Mouse (Mus musculus) forebrain, embryonic 16.5 days (tissue): ENCODE measurements at regions not wholly inside any gene's neighbourhood (a gene's known extent, or its start where the extent isn't known, plus 50 kb on each side); places are given as distances from the start of the nearest gene placed in this dataset.

Experiments
- ATAC-seq: fragments of 200-750 bp; cut with Nextera tagmentation; 2 replicates; pipeline ENCODE4 v1.8.0; 2017; ENCODE audit warnings: mild to moderate bottlenecking, moderate library complexity
- H3K27ac ChIP-seq: fragments of 300-500 bp; sonication (generic); 2 replicates; pipeline ENCODE4 v1.5.1; 2014; ENCODE audit warnings: low read length, control low read depth
- H3K27me3 ChIP-seq: fragments of 300-500 bp; sonication (generic); replicated peaks from 2 replicates; pipeline ENCODE4 v1.6.1; 2014; ENCODE audit warnings: low read length; ENCODE audit not compliant: control insufficient read depth, insufficient read depth
- H3K36me3 ChIP-seq: fragments of 300-500 bp; sonication (generic); 2 replicates; pipeline ENCODE4 v1.6.1; 2014; ENCODE audit not compliant: control insufficient read depth, insufficient read depth
- H3K4me1 ChIP-seq: fragments of 300-500 bp; sonication (generic); replicated peaks from 2 replicates; pipeline ENCODE4 v1.6.1; 2014; ENCODE audit warnings: low read length; ENCODE audit not compliant: control insufficient read depth, insufficient read depth
- H3K4me2 ChIP-seq: fragments of 300-500 bp; sonication (generic); 2 replicates; pipeline ENCODE4 v1.6.1; 2014; ENCODE audit warnings: mild to moderate bottlenecking, low read length, control low read depth
- H3K4me3 ChIP-seq: fragments of 300-500 bp; sonication (generic); replicated peaks from 2 replicates; pipeline ENCODE4 v1.5.1; 2014; ENCODE audit warnings: mild to moderate bottlenecking, low read length, control low read depth
- H3K9ac ChIP-seq: fragments of 300-500 bp; sonication (generic); replicated peaks from 2 replicates; pipeline ENCODE4 v1.6.1; 2014; ENCODE audit warnings: low read depth, low read length, control low read depth
- H3K9me3 ChIP-seq: fragments of 300-500 bp; sonication (generic); 2 replicates; pipeline ENCODE4 v1.6.1; 2016; ENCODE audit warnings: low read length; ENCODE audit not compliant: control insufficient read depth
- WGBS: fragments of 180-500 bp; shearing (Covaris S2); extraction: QIAGEN DNeasy Blood & Tissue Kit; methylation state at CpG from one replicate; pipeline ENCODE4 v1.1.7; 2014; 5-methylcytosine and 5-hydroxymethylcytosine counted together

GRCm38 (mm10) chr5:119507709-119508108 lies 162.8 kb upstream of the Tbx3 start:
- H3K9me3 ChIP-seq: no peaks in the 10 kb centered on the region
- no peaks in the 10 kb centered on the region for H3K27me3 ChIP-seq
- H3K9ac ChIP-seq: no peak overlapping the region
- no peak overlapping the region for H3K4me2 ChIP-seq
- ATAC-seq: no peak
- no peaks in the 10 kb centered on the region for H3K36me3 ChIP-seq
- H3K4me1 ChIP-seq: no peaks in the 10 kb centered on the region
- H3K27ac ChIP-seq: no peak overlapping the region
- no peak overlapping the region for H3K4me3 ChIP-seq
- WGBS: 79% methylated on average over 14 of the region's 14 CpGs

- peaks cover 2% of the 10 kb centered on the region; the same call in 1 of the 2 replicates for H3K4me1 ChIP-seq
- H3K4me3 ChIP-seq: no peak overlapping the region
- H3K9me3 ChIP-seq: no peaks in the 10 kb centered on the region
- no peak for ATAC-seq
- H3K4me2 ChIP-seq: no peak overlapping the region
- H3K9ac ChIP-seq: no peak overlapping the region
- no peaks in the 10 kb centered on the region for H3K27me3 ChIP-seq
- H3K27ac ChIP-seq: no peak overlapping the region
- 72% methylated on average over 19 of the region's 19 CpGs for WGBS
- no peaks in the 10 kb centered on the region for H3K36me3 ChIP-seq
These were observed 151.8 kb upstream of the Tbx3 start for GRCm38 (mm10) chr5:119518506-119519252.

GRCm38 (mm10) chr5:119524171-119524570 lies 146.3 kb upstream of the Tbx3 start:
- Histone ChIP-seq H3K27ac (no peak overlapping the region), H3K4me2 (no peak overlapping the region), H3K27me3 (no peaks in the 10 kb centered on the region), H3K4me1 (no peaks in the 10 kb centered on the region), H3K9ac (no peak overlapping the region), H3K4me3 (no peak overlapping the region), H3K36me3 (no peaks in the 10 kb centered on the region), H3K9me3 (no peaks in the 10 kb centered on the region)
- no peak for ATAC-seq
- 49% methylated on average over 4 of the region's 4 CpGs for WGBS

GRCm38 (mm10) chr5:119525960-119526359 lies 144.5 kb upstream of the Tbx3 start:
- WGBS: 30% methylated on average over 5 of the region's 5 CpGs
- Histone ChIP-seq H3K27me3 (no peaks in the 10 kb centered on the region), H3K9ac (no peak overlapping the region), H3K36me3 (no peaks in the 10 kb centered on the region), H3K27ac (no peak overlapping the region), H3K9me3 (no peaks in the 10 kb centered on the region), H3K4me3 (no peak overlapping the region), H3K4me1 (peaks cover 5% of the 10 kb centered on the region), H3K4me2 (no peak overlapping the region)
- ATAC-seq: no peak

GRCm38 (mm10) chr5:119530009-119530408 lies 140.5 kb upstream of the Tbx3 start:
- no peaks in the 10 kb centered on the region for H3K36me3 ChIP-seq
- H3K9ac ChIP-seq: no peak overlapping the region
- no peak overlapping the region for H3K27ac ChIP-seq
- H3K9me3 ChIP-seq: no peaks in the 10 kb centered on the region
- no peak overlapping the region for H3K4me2 ChIP-seq
- no peak for ATAC-seq
- H3K27me3 ChIP-seq: no peaks in the 10 kb centered on the region
- 24% methylated on average over 8 of the region's 8 CpGs for WGBS
- H3K4me3 ChIP-seq: no peak overlapping the region
- H3K4me1 ChIP-seq: peaks cover 5% of the 10 kb centered on the region

GRCm38 (mm10) chr5:119534946-119535345 lies 135.5 kb upstream of the Tbx3 start:
- WGBS: 73% methylated on average over 5 of the region's 5 CpGs
- ATAC-seq: no peak

GRCm38 (mm10) chr5:119542836-119543235 lies 127.6 kb upstream of the Tbx3 start:
- H3K4me3 ChIP-seq: no peak overlapping the region
- no peak overlapping the region for H3K4me2 ChIP-seq
- no peaks in the 10 kb centered on the region for H3K27me3 ChIP-seq
- no peak overlapping the region for H3K9ac ChIP-seq
- H3K27ac ChIP-seq: no peak overlapping the region
- no peaks in the 10 kb centered on the region for H3K36me3 ChIP-seq
- 89% methylated on average over 11 of the region's 11 CpGs for WGBS
- ATAC-seq: no peak
- no peaks in the 10 kb centered on the region for H3K4me1 ChIP-seq
- H3K9me3 ChIP-seq: no peaks in the 10 kb centered on the region

More at GRCm38 (mm10) chr5:119534946-119535345, 135.5 kb upstream of the Tbx3 start:
- Histone ChIP-seq H3K4me3 (no peak overlapping the region), H3K36me3 (no peaks in the 10 kb centered on the region), H3K27ac (no peak overlapping the region), H3K4me2 (no peak overlapping the region), H3K9ac (no peak overlapping the region), H3K4me1 (peaks cover 4% of the 10 kb centered on the region), H3K27me3 (no peaks in the 10 kb centered on the region), H3K9me3 (no peaks in the 10 kb centered on the region)

- H3K27me3 ChIP-seq: no peaks in the 10 kb centered on the region
- no peak overlapping the region for H3K4me2 ChIP-seq
- H3K27ac ChIP-seq: no peak overlapping the region
- no peak overlapping the region for H3K9ac ChIP-seq
- H3K4me1 ChIP-seq: no peaks in the 10 kb centered on the region
- H3K4me3 ChIP-seq: no peak overlapping the region
- WGBS: 89% methylated on average over 6 of the region's 6 CpGs
- H3K9me3 ChIP-seq: no peaks in the 10 kb centered on the region
- H3K36me3 ChIP-seq: no peaks in the 10 kb centered on the region
- no peak for ATAC-seq
These were observed 126.8 kb upstream of the Tbx3 start for GRCm38 (mm10) chr5:119543716-119544115.

GRCm38 (mm10) chr5:119544681-119545080 lies 125.8 kb upstream of the Tbx3 start:
- no peak overlapping the region for H3K27ac ChIP-seq
- H3K4me1 ChIP-seq: no peaks in the 10 kb centered on the region
- WGBS: 78% methylated on average over 11 of the region's 11 CpGs
- H3K9ac ChIP-seq: no peak overlapping the region
- no peaks in the 10 kb centered on the region for H3K36me3 ChIP-seq
- ATAC-seq: no peak
- H3K4me2 ChIP-seq: no peak overlapping the region
- H3K9me3 ChIP-seq: no peaks in the 10 kb centered on the region
- no peak overlapping the region for H3K4me3 ChIP-seq
- H3K27me3 ChIP-seq: no peaks in the 10 kb centered on the region

- Histone ChIP-seq H3K27ac (no peak overlapping the region), H3K4me1 (no peaks in the 10 kb centered on the region), H3K4me2 (no peak overlapping the region), H3K9me3 (peaks cover 1% of the 10 kb centered on the region; the same call in 1 of the 2 replicates), H3K4me3 (no peak overlapping the region), H3K27me3 (no peaks in the 10 kb centered on the region), H3K36me3 (no peaks in the 10 kb centered on the region), H3K9ac (no peak overlapping the region)
- no peak for ATAC-seq
- WGBS: 84% methylated on average over 19 of the region's 19 CpGs
These were observed 123.4 kb upstream of the Tbx3 start for GRCm38 (mm10) chr5:119547070-119547469.
